Mouse (Mus musculus) C2C12 (cell line): Measurements from ENCODE around the gene Slc25a48. TPM values are rescaled to one million over a fixed set of nuclear protein-coding genes. Genes with fewer than 3 reads are reported as not detected.

Experiments
- H3K27me3 ChIP-seq: one replicate; pipeline ENCODE4 v1.6.1; 2011; ENCODE audit not compliant: control insufficient read depth, insufficient read depth, insufficient read length
- H3K36me3 ChIP-seq: one replicate; pipeline ENCODE4 v1.6.1; 2011; ENCODE audit not compliant: control insufficient read depth, insufficient read depth
- H3K4me3 ChIP-seq: one replicate; pipeline ENCODE4 v1.5.1; 2011; ENCODE audit warnings: mild to moderate bottlenecking, control low read depth; ENCODE audit not compliant: poor library complexity, insufficient read depth, severe bottlenecking
- H3K79me2 ChIP-seq: one replicate; pipeline ENCODE4 v1.6.1; 2011; ENCODE audit not compliant: control insufficient read depth, insufficient read depth
- H3K79me3 ChIP-seq: one replicate; pipeline ENCODE4 v1.6.1; 2011; ENCODE audit warnings: low read depth, control low read depth
- H3ac ChIP-seq: one replicate; pipeline ENCODE3; 2011; ENCODE audit warnings: low read depth; ENCODE audit not compliant: control insufficient read depth, insufficient read length
- CEBPB ChIP-seq: IDR thresholded peaks from one replicate; pipeline ENCODE4 v1.6.1; 2011; ENCODE audit warnings: low read depth, mild to moderate bottlenecking, control low read depth, moderate library complexity
- CTCF ChIP-seq: IDR thresholded peaks from one replicate; pipeline ENCODE4 v1.5.1; 2011; ENCODE audit not compliant: control insufficient read depth, insufficient read depth, insufficient read length
- FOSL1 ChIP-seq: IDR thresholded peaks from one replicate; pipeline ENCODE4 v1.8.0; 2011; ENCODE audit warnings: mild to moderate bottlenecking, low read length; ENCODE audit not compliant: poor library complexity, insufficient read depth, severe bottlenecking
- MAX ChIP-seq: IDR thresholded peaks from one replicate; pipeline ENCODE4 v1.6.1; 2011; ENCODE audit warnings: mild to moderate bottlenecking, control low read depth
- MYOD1 ChIP-seq: IDR thresholded peaks from one replicate; pipeline ENCODE4 v1.6.1; 2011; ENCODE audit warnings: low read depth; ENCODE audit not compliant: control insufficient read depth, insufficient read length
- MYOG ChIP-seq: IDR thresholded peaks from one replicate; pipeline ENCODE4 v1.6.1; 2011; ENCODE audit not compliant: control insufficient read depth, insufficient read length; ENCODE audit errors: extremely low read depth
- USF1 ChIP-seq: IDR thresholded peaks from one replicate; pipeline ENCODE4 v1.6.1; 2011; ENCODE audit warnings: low read depth, mild to moderate bottlenecking, control low read depth, moderate library complexity
- polyA plus RNA-seq: library from polyadenylated mRNA; unstranded; fragments of >200 nt; fragmentation: generic; extraction: Trizol; gene quantifications from one replicate; pipeline ENCODE4 v1.2.1, GENCODE M21; 2012; ENCODE audit warnings: missing spikeins

The Slc25a48 gene
- polyA plus RNA-seq, 1 experiment, result 0.05 TPM

- Histone ChIP-seq H3ac (no peak overlapping the region), H3K36me3 (no peaks in the 10 kb centered on the region), H3K79me2 (no peaks in the 10 kb centered on the region), H3K79me3 (no peaks in the 10 kb centered on the region), H3K4me3 (no peak overlapping the region), H3K27me3 (peaks cover 13% of the 10 kb centered on the region)
- TF ChIP-seq USF1 (peak; percentile 64), CEBPB (no peak)
Measured at GRCm38 (mm10) chr13:56471951-56472350, 33.8 kb downstream of the Slc25a48 start.

DNA sequence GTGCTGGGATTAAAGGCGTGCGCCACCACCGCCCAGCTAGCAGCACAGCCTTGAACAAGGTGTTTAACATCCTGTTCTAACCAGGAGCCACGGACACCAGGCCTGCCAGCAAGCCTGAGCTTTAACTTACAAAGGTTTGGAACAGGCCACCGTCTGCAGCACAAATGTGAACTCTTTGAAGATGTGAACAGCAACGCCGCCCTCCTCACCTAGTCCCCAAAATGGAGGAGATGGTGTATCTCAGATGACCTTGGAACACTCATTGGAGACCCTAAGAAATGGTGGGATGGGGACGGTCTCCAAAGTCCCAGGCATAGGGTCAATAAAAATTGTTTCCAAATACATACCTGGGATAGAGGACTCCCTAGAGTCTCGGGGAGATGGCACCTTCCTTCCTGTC is 34.5 kb downstream of the Slc25a48 start:
- Histone ChIP-seq H3K27me3 (peaks cover 13% of the 10 kb centered on the region), H3ac (no peak overlapping the region), H3K4me3 (no peak overlapping the region), H3K36me3 (no peaks in the 10 kb centered on the region), H3K79me3 (no peaks in the 10 kb centered on the region), H3K79me2 (no peaks in the 10 kb centered on the region)
- no peak for TF ChIP-seq CEBPB
- no peak for TF ChIP-seq MYOG
- TF ChIP-seq MAX, result no peak
- TF ChIP-seq FOSL1, result no peak
- TF ChIP-seq MYOD1, result no peak

GRCm38 (mm10) chr13:56475363-56475762 is 37.2 kb downstream of the Slc25a48 start:
- no peak overlapping the region for H3ac ChIP-seq
- H3K27me3 ChIP-seq, result peaks cover 9% of the 10 kb centered on the region
- no peaks in the 10 kb centered on the region for H3K79me3 ChIP-seq
- no peaks in the 10 kb centered on the region for H3K79me2 ChIP-seq
- H3K4me3 ChIP-seq, result no peak overlapping the region
- no peaks in the 10 kb centered on the region for H3K36me3 ChIP-seq
- TF ChIP-seq MAX, result no peak
- TF ChIP-seq MYOD1, result no peak
- TF ChIP-seq USF1, result no peak
- TF ChIP-seq MYOG, result no peak
- TF ChIP-seq CTCF, result peak; percentile 13

DNA sequence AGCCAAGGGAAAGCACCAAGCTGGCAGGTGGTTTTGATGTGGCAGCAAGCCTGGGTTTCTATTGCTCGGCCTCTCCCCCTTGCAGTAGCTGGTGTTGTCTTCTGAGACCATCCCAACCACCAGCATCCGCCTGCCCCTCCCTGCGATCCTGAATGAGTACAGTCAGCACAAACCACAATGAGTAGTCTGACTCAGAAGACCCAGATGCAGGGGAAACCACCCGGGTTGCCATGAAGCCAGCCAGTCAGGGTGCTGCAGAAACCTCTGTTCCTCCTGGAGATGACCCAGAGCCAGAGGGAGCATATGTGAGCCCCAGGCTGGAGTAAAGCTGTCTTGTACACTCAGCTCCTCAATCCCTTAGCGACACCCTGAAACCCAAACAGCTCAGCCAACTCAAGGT is 38.6 kb downstream of the Slc25a48 start:
- no peaks in the 10 kb centered on the region for H3K36me3 ChIP-seq
- H3ac ChIP-seq, result no peak overlapping the region
- peaks cover 13% of the 10 kb centered on the region for H3K27me3 ChIP-seq
- TF ChIP-seq FOSL1 (peak; percentile 55), CEBPB (no peak)
- H3K79me3 ChIP-seq, result no peaks in the 10 kb centered on the region
- no peak overlapping the region for H3K4me3 ChIP-seq
- H3K79me2 ChIP-seq, result no peaks in the 10 kb centered on the region

DNA sequence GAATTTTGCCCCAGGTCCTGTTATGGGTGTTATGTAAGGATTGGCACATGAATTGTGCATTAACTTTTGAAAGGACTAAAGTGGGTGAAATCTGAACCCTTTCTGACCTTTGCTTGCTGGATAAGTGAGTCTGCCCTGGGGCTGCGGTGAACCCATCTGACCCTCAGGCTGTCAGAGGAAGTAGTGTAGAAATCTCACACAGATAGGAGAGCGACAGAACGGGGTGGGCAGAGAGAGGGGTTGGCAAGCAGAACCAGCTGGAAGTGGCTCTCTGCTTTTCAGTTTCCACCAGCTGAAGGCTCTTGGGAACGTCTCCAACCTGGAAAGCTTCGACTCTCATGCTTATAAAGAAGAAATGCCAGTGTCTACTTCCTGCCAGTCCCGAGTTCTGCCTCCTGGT is 39.1 kb downstream of the Slc25a48 start:
- Histone ChIP-seq H3K36me3 (no peaks in the 10 kb centered on the region), H3K79me2 (no peaks in the 10 kb centered on the region), H3K4me3 (no peak overlapping the region), H3ac (no peak overlapping the region), H3K79me3 (no peaks in the 10 kb centered on the region), H3K27me3 (peaks cover 17% of the 10 kb centered on the region)
- TF ChIP-seq USF1 (no peak), CTCF (no peak), MYOG (no peak), MYOD1 (no peak), MAX (no peak), FOSL1 (no peak), CEBPB (no peak)

GRCm38 (mm10) chr13:56478027-56478426 is 39.9 kb downstream of the Slc25a48 start:
- H3K4me3 ChIP-seq, result no peak overlapping the region
- no peaks in the 10 kb centered on the region for H3K79me3 ChIP-seq
- no peak for TF ChIP-seq CEBPB
- TF ChIP-seq MAX, result no peak
- TF ChIP-seq USF1, result no peak
- TF ChIP-seq FOSL1, result no peak
- no peak for TF ChIP-seq CTCF
- no peak for TF ChIP-seq MYOD1
- no peak for TF ChIP-seq MYOG
- H3K79me2 ChIP-seq, result no peaks in the 10 kb centered on the region
- no peaks in the 10 kb centered on the region for H3K36me3 ChIP-seq
- peaks cover 23% of the 10 kb centered on the region for H3K27me3 ChIP-seq
- no peak overlapping the region for H3ac ChIP-seq

DNA sequence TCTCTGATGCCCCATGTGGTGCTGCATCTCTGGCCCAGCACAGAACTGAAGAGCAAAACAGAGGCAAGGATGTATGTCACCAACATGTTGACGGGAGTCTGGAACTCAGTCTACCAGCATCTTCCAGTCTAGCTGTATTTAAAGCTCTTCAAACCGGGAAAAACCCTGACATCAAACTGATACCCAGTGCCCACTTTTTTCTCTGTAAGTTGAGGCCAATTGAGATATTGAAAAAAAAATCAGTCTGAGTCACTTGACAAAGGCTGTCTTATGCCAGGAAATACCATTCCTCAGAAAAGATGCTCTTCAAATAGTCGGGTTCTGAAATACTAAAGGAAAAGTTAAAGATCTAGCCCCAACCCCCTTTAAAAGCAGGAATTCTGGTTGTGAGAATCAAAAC is 44.0 kb downstream of the Slc25a48 start, which contains the start of gene Il9:
Il9 (minus strand) TSS at position 101 of the 400 bp plus-strand sequence.
- Histone ChIP-seq H3K4me3 (no peak within 1 kb of the TSS), H3K79me2 (no peaks in the 10 kb centered on the region), H3K36me3 (no peaks in the 10 kb centered on the region), H3ac (no peak within 1 kb of the TSS), H3K27me3 (peaks cover 30% of the 10 kb centered on the region), H3K79me3 (no peaks in the 10 kb centered on the region)
- no peak for TF ChIP-seq MYOG
- no peak for TF ChIP-seq FOSL1
- no peak for TF ChIP-seq USF1
- no peak for TF ChIP-seq MYOD1
- no peak for TF ChIP-seq MAX
